Mouse (Mus musculus) erythroblast, embryonic 14.5 days (primary cell): ENCODE results near the gene Atp1b2.

ENCODE experiments used
- GATA1 ChIP-seq: IDR thresholded peaks from 2 replicates; pipeline ENCODE4 v1.6.1; 2012; ENCODE audit warnings: low read length, inconsistent platforms, mixed read lengths
- TAL1 ChIP-seq: IDR thresholded peaks from 3 replicates; pipeline ENCODE4 v1.6.1; 2012; ENCODE audit warnings: low read length, inconsistent platforms, mixed read lengths

DNA sequence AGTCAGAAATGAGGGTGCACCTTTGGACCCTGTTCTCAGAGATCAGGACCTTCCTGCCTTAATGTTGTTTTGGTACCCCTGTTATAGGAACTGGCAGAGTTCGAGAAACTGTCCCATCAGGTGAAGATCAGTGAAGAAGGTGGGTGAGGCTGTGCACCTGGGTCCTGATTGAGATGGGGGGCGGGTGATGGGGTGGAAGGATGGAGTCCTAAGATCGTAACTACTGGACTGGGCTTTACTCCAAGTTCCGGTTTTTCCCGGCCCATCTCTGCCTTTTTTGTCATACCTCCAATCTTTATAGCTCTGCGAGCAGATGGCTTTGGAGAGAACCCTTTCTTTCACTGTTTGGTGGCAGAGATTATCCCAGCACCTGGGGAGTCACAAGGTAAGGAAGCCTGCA is 16.7 kb upstream of the Atp1b2 start:
- TF ChIP-seq GATA1 (no peak), TAL1 (no peak)
